Mouse (Mus musculus) erythroblast, embryonic 14.5 days (primary cell): ENCODE results near the gene Gm10972.

Experiments
- GATA1 ChIP-seq: IDR thresholded peaks from 2 replicates; pipeline ENCODE4 v1.6.1; 2012; ENCODE audit warnings: low read length, inconsistent platforms, mixed read lengths
- TAL1 ChIP-seq: IDR thresholded peaks from 3 replicates; pipeline ENCODE4 v1.6.1; 2012; ENCODE audit warnings: low read length, inconsistent platforms, mixed read lengths

GRCm38 (mm10) chr3:94679351-94679841 lies 36.5 kb downstream of the Gm10972 start:
- TF ChIP-seq TAL1 (no peak), GATA1 (no peak)
